Mouse (Mus musculus): ENCODE measurements around the gene Cbln1. TPM values are rescaled to one million over a fixed set of nuclear protein-coding genes. Genes with fewer than 3 reads are reported as not detected.

Gene Cbln1
- total RNA-seq, 2 experiments from 2014 or later = 0.55 to 0.67 TPM

DNA sequence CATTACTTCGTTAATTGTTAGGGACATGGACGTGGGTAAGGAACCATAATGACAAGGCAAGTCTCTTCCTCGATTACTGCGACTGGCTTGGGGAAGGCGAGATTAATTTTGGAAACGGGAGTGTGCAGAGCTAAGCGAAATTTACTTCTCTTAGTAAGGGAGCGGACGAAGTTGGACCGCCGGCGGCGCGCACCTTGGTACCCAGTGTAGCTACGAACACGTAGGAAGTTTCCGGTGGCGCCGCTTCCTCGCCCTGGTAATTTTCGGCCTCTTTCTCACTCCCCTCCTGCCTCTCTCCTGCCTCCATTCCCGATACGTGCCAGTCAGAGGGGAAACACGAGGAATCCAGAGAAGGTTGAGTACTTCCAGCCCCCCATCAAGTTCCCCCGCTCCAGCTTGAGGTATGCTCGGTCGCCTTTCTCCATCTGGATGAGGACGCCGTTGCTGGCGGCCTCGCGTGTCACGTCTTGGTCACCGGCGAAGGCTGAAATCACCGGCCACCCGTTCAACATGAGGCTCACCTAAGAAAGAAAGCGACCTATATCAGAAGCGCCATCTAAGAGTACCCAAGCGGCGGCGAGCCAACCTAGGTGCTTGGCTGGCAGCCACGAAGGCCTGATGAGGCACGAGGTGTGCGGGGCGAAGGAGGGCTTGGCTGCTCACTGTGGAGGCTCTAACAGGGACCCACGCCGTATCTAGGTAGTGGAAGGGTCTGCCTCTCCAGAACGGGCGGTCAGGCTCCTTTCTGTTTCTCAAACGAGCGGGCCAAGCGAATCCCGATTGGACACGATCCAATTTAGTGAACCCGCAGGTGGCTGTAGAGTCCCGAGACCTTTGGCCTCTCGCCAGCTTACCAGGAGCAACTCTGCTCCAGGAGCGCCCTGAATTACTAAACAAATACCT lies 2.2 kb downstream of the Cbln1 start:
- DNase-seq = peak in 1 of 2 experiments; percentile 31

GRCm38 (mm10) chr8:87468958-87469815 lies 3.2 kb downstream of the Cbln1 start:
- peak in 1 of 2 experiments; percentile 32 for DNase-seq

GRCm38 (mm10) chr8:87468416-87468957 lies 3.9 kb downstream of the Cbln1 start:
- DNase-seq = no peak

DNA sequence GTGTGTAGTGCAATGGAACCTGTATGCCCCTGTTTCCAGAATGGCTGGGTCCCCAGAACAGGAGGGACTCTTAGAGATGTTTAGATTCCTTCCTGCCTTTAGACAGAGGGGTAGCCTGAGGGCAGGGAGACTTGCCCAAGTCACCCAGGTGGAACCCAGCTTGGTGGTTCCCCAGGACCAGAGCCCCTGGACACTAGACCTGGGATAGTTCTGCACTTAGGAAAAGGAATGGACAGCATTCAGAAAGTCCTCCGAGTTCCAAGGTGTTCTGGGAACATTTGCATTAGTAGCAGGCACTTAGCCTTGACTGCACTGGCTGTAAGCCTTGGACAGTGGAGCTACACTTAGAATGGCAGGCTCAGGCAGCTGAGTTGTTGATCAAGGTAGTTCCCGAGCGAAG lies 4.5 kb downstream of the Cbln1 start:
- no peak for DNase-seq

DNA sequence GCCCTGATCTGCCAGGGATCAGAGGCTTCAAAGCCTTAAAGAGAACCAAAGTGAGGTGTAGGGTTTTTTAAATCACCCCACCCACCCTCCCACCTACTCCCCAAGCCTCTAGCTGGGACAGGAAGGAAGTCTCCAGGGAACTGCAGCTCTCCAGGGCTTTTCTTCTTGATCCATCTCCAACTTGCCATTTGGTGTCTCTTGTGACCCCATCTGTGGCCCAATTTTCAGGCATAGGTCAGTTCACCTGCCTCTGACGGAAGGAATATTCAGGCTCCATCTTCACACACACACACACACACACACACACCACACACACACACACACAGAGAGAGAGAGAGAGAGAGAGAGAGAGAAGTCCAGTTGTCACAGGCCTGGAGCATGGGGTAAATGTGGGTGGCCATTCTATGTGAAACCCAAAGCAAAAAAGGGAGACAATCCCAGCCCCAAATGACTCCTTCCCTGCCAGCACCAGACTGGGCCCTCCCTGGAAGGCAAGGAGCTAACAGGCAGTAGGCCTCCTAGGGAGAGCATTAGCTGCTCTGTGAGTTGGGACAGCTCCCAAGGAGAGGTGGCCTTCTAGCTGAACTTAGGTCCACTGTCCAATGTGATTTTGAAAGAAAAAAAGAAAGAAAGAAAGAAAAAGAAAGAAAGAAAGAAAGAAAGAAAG lies 5.3 kb downstream of the Cbln1 start:
- no peak for DNase-seq

DNA sequence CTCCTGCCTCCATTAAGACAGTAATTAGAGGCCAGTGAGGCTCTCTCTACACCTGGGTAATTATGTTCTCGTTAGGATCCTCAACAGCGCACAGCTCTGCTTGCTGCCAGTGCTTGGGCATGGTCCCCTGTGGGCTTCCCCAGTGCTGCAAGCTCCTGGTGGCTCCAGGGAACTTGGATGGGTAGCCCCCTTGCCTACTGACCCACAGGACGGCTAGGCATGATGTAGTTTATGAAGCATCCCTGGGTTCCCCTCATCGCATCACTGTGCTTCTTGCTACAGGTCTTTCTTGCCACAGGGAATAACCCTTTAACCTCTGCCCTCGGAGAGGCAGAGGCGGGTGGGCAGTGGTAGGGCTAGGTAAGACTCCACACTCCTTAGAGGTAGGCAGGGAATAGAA lies 6.1 kb downstream of the Cbln1 start:
- no peak for DNase-seq

- DNase-seq = no peak
Measured at GRCm38 (mm10) chr8:87464446-87464845, 8.0 kb downstream of the Cbln1 start.

- DNase-seq = no peak
Measured at GRCm38 (mm10) chr8:87461801-87462200, 10.6 kb downstream of the Cbln1 start.

DNA sequence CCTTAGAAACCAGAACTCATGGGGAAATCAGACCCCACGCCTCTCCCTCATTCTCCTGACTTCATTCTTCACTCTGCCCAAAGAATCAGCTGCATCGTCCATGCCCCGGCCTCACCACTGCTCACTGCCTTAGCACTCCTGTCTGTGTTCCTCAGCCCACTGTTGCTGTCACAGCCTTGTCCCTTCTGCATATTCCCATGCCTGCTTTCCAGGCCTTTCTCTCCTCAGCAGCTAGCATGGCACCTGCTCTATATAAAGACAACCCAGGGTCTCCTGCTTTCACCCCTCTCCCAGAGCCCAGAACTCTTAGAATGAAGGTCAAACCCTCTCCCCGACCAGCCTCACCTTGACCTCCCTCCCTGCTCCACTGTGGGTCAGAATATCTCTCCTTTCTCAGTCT lies 15.5 kb downstream of the Cbln1 start:
- DNase-seq = no peak

DNA sequence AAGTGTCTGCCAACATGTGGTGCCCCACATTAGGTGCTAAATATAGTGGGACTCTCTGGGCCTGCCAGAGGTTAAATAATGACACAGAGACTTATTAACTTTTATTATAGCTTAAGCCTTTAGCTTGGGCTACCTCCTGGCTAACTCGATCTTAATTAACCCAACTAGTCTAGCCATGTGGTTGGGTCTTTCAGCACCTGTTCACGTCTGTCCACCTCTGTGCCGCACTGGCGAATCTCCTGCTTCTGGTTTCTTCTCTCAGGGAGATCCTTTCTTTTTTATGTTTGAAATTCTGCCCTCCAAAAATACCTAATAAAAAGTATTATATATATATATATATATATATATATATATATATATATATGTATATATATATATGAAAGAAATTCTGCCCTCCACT lies 19.6 kb downstream of the Cbln1 start:
- DNase-seq = no peak

GRCm38 (mm10) chr8:87451737-87452136 lies 20.7 kb downstream of the Cbln1 start:
- peak in 1 of 2 experiments; percentile 61 for DNase-seq

DNA sequence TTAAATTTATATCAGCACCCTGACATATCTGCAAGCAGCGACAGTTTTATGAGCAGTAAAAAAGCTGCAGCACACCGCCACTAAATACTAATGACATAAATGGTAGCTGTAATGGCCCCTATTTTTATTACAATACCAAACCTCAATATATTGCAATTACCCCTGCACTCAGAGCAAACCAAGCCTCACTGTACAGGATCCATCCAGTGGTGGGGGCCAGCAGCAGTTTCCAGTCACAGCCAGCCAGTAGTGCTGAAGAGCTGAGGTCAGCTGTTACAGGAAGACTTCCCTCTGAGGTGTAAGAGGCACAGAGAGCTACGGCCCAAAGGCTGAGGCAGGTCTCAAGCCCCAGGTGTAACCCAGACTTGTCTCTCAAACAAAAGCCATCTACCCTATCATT lies 37.8 kb downstream of the Cbln1 start:
- DNase-seq = no peak

DNA sequence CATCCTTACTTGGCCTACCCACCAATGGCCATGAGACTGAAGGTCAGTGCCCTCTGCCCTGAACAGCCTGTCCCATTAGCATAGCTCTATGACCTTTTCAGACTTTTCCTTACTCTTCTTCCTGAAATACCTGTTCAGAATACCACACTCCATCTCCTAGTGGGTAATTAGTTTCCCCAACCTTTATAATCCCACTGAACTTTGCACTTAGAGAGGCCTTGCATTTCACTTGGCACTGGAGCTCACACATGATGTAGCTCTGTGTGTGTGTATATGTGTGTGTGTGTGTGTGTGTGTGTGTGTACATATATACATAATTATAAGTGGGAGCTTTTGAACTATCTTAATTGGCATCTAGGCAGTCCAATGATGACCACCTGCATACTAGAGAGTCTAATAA lies 45.2 kb downstream of the Cbln1 start:
- no peak for DNase-seq

- no peak for DNase-seq
Measured at GRCm38 (mm10) chr8:87424706-87425105, 47.7 kb downstream of the Cbln1 start.

GRCm38 (mm10) chr8:87421697-87422096 lies 50.7 kb downstream of the Cbln1 start:
- no peak for DNase-seq

Other genes starting within 250 kb of the Cbln1 start
- gene 4933402J07Rik, start 91.2 kb upstream of the Cbln1 start, total RNA-seq (2021) = not detected